Mouse (Mus musculus) thymus, postnatal 14 days (tissue): ENCODE results near the gene Foxk1.
A peak's percentile ranks its signal among the peaks of the same experiment; 100 is the strongest.

Experiments
- DNase-seq: peaks from one replicate; pipeline ENCODE4 v3.0.0; 2021

The Foxk1 gene

DNA sequence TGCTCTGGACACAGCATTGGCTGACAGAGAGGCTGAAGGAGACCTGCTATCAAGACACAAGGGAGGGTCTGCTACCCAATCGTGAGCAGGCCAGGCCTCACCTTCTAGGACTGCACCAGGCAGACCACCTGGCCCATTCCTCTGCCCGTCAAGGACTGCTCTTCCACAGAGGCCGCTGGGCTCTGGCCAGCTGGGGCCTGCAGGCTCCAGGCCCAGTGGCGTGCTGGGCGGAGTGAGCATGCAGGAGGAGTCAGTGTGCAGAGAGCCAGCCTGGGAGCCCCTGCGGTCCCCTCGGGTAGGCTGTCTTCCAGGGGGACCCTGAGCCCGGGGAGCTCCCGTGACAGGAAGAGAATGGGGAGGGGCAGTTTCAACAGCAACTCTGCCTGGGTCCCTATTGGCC is 85.4 kb downstream of the Foxk1 start:
- DNase-seq, result no peak

DNA sequence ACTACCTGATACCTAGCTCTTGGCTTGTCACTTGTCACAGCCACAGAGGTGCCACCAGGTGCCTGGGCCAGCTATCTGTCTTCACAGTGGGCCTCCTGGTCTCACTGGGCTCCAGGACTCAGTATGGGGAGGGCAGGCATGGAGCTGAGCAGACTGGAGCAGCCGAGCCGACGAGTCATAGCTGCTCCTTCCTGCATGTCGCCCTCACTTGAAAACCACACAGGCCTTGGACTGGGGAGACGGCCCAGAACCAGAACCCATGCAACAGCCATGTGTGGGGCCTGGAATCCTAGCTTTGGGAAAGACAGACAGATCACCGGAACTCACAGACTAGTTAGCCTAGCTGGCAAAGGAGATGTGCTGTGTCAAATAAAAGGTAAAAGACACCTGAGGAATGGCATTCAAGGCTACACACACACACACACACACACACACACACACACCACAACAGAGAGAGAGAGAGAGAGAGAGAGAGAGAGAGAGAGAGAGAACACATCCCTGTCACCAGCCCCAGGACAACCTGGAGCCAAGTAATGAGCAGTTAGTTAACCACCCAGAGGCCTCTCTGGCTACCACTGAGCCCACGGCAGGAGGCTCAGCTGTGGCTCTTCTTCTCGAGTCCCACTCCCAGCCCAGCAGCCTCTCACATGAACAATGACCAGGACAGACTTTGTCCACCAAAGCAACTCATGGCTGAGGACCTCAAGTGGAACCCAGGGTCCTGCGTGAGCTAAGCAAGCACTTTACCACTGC is 88.8 kb downstream of the Foxk1 start:
- DNase-seq, result no peak

DNA sequence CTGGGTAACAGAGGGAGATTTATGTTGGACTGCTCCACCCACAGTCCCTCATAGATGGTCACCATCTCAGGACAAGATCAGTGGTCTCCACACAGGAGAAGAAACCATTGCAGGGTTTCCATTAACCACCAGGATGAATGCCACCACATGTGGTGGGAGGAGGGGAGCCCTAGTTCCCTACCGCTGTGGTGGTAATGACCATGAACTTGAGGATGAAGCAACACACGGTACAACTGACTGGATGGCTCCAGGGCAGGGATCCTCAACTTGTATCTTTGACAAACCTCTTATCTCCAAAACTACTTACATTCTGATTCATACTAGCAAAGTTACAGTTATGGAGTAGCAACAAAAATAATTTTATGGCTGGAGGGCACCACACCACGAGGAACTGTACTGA is 92.0 kb downstream of the Foxk1 start:
- DNase-seq, result no peak

DNA sequence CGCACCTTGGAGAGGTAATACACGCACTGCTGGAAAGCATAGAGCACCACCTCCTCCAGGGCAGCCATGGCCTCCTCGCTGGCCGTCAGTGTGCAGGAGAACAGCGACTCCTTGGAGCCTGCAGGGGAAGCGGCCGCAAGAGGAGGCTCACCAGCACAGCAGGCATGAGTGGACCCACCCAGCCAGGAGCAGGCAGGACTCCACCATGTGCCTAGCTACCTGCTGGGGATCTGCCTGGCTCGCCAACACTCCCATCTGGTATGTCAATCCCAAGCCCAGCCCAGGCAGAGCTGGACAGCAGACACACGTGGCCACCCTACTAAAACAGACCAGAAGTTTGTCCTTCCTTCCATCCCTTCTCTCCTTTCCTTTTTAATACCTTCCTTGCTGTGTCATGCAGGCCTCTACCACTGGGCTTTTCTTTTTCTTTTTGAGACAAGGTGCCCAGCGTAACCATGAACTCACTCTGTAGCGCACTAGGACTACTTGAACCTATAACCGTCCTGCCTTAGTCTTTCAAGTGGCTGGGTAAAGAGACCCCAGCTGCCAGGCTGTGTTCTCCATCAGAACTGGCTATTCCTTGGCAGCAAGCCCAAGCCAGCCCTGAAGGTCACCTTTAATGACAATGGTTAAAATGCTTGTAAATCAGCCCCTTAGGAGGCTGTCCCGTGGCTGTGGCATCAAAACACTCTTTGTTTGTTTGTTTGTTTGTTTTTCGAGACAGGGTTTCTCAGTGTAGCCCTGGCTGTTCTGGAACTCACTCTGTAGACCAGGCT is 94.2 kb downstream of the Foxk1 start:
- no peak for DNase-seq

DNA sequence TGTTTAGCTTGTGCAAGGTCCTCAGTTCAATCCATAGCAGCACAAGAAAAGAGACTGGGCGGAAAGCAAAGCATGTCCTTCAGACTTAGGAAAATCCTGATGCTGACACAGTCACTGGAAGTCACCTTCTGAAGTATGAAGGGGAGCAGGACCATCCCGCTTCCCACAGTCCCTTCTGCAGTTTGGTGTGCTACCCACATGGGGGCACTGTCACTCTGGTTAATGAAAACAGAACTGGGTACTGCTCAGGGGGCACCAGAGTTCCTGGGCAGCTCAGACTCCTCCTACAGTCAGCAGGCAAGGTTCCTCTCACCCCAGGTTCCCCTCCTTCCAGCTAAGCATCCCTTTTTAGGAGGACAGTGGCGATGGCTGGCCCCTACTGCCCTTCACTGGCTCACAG is 97.7 kb downstream of the Foxk1 start:
- peak; percentile 33 for DNase-seq

DNA sequence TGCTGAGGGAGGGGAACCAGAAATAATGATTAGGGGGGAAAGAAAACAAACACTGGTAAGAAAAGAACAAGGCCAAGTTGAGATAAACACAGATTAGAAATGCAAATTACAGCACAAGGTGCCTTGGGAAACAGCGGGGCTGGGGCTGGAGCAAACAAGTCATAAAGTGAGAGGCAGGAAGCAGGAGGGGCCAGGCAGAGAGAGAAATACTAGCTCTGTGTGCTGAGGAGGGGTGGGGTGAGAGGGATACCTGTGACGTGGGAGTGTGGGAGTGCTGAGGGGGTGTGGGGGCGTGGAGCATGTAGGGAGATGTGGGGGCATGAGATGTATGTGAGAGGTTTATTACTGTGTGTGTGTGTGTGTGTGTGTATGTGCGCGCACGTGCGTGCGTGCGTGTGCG is 99.6 kb downstream of the Foxk1 start:
- peak; percentile 22 for DNase-seq

DNA sequence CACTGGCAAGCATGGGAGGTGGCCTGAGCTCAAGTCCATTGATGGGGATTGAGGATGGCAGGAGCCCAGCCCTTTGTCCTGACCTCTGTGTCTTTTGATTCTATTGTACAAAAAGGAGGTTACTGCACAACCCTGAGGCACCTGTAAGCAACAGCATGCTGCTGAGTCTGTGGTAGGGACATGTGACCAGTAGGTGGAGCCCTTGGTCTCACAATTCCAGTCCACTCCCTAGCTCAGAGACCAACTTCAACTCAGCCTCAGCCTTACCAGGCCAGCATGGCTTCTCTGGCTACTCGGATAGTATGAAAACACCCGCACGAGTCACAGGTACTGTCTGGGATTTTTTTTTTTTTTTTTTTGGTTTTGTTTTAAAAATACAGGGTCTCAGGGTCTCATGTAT is 101.1 kb downstream of the Foxk1 start:
- DNase-seq, result peak; percentile 63

DNA sequence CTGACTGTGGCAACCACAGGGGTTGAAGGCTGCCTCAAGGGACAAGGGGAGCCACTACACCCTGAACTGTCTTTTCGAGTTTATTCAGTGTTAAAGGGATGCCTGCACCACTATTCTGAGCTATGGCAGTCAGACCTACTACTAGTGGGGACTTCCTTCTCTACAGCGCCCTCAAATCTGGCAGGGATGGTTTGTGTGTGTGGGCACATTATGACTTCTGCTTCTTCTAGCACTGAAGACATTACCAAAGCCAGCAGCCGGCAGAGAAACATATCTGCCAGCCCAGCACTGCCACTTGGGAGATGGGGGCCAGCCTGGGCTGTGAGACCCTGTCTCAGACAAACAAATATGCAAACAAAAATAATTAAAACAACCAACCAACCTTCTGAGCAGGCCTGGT is 102.9 kb downstream of the Foxk1 start:
- no peak for DNase-seq

DNA sequence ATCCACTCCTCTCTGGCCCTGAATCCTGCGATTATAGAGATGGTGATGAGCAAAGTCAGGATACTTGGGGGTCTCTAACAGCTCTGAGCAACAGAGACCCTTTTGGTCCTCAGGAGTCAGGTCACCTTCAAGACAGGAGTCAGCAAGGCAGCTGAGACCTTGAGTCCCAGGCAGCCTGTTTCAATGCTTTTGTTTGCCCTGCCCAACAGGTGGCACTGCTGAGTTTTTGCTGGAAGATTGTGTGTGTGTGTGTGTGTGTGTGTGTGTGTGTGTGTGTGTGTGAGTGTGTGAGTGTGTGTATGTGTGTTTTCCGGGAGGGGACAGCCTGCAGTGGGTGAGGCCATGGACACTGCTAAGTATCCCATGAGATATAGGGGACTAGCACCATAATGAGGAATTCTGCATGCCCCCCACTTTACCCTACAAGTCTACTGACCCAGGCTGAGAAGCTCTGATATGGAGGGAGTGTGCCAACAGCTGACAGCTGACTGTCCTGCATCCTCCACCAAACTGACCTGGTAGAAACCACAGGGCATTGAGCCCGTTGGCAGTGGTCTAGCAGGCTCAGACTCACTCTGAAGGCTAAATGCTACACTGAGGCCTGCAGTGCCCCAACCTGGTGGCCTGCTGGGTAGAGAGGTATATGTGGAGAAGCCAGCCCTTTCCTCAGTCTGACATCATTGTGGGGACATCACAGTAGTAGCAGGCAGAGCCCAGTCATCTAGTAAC is 104.6 kb downstream of the Foxk1 start:
- DNase-seq, result no peak

DNA sequence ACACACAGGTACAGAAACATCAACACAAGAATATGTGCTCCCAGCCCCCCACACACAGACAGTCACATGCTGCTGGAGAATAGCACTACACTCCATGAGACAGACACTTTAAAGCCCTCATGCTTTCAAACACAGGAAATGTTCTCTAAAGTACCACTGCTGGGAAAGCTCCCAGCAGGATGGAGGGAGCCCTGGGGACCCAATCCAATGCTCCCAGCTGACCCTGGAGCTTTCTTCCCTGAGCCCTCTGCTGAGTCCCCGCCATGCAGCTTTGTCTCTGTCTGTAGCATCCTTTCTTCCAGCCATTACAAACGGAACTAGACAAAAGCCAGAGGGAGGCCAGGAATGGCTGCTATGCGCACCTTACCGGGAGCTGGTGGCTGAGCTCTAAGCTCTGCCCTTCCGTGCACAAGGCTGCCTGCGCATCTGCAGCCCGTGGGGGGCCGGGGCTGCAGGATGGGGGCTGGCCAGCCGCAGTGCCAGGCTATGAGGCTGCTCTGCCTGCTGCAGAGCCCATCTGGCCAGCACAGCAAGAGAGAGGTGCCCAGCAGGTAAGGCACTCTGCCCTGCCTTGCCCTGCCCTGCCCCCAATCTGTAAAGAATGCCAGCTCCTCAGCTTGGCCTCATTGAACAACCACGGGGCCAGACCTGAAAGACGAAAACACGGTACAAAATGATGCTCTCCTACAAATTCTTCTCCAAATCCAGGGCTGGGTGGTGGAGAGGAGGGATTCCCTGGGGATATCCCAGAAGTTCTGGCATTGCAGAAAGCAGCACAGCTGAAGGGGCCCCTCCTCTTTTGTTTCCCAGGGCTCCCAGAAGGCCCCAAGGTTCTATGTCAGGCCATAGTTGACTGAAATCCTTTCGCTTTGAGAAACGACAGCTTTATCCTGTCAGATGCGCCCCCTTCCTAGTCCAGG is 108.1 kb downstream of the Foxk1 start:
- DNase-seq, result no peak

DNA sequence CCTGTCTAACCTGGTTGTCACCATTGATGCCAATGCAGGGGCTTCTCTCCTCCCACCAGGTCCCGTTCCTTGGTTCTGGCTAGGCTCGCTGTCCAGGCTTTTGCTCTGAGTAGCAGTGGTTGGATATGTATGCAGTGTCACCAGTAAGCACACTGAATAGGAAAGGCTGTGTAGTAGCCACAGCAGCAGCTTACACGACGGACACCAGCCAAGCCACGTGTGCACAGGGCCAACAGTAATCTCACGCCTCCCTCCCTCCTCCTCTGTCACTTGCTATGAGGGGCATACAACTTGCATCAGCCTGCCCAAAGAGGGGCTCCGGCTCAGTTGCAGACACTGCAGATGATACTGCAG is 108.7 kb downstream of the Foxk1 start:
- DNase-seq, result no peak
